Mouse (Mus musculus): Measurements from ENCODE around the gene Ptbp1. TPM values are rescaled to one million over a fixed set of nuclear protein-coding genes. Genes with fewer than 3 reads are reported as not detected.

The Ptbp1 gene
- polyA plus RNA-seq, 1 experiment from 2014 or later = 366 TPM

DNA sequence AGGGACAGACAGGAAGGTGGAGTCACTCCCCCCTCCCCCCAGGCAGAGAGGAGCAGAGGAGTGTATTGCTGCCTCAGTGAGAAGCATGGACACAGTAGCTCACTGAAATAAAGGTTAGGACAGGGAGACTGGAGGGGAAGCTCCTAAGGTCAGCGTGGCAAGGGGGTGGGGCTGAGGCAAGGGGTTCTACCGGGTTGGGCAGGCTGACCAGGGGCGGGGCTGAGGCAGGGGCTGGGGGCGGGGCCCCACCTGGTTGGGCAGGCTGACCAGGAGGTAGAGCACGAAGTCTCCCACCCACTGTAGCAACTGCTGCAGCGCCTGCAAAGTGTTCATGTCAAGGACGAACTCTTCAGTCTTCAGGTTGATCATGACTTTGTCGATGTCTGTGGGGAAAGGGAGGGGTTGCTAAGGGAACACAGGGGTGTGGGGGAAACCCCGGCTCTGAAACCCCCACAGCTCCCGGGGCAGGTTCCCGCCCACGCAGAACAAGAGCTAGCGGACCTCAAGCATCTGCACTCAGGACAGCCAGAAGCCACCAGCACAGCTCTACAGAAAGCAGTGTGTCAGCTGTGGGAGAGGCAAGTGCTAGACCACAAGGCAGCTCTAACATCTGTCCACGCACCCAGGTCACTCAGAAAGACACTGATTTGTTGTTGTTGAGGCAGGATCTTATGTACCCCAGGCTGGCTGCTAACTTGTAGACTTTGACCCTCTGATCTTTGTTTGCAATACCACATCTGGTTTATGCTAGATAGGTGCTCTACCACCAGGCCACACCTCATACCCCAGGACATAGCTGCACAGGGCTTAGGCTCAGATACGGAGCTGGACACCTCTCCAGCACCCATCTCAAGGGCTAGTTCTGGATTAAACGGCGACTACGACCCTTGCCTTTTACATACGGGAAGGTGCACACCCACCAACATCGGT, 43.4 kb downstream of the Ptbp1 start:
- no peak for DNase-seq
- H3K9ac ChIP-seq = no peak overlapping the region
- no peaks in the 10 kb centered on the region for H3K27me3 ChIP-seq (ENCODE audit: insufficient read depth, low read length)
- H3K27ac ChIP-seq (ENCODE audit: low read depth) = no peak overlapping the region
- 54% methylated on average over 20 of the region's 20 CpGs for WGBS
- H3K36me3 ChIP-seq (ENCODE audit: insufficient read depth) = peaks cover 62% of the 10 kb centered on the region
- H3K4me2 ChIP-seq = no peak overlapping the region
- H3K9me3 ChIP-seq (ENCODE audit: low read depth, low read length) = no peaks in the 10 kb centered on the region
- no peaks in the 10 kb centered on the region for H3K4me1 ChIP-seq (ENCODE audit: insufficient read depth)
- no peak overlapping the region for H3K4me3 ChIP-seq (ENCODE audit: low read depth, low read length)
- no peak for TF ChIP-seq CTCF (IDR thresholded peaks at IDR 0.05; ENCODE audit: low read depth)
- ATAC-seq (ENCODE audit: insufficient read depth) = no peak

DNA sequence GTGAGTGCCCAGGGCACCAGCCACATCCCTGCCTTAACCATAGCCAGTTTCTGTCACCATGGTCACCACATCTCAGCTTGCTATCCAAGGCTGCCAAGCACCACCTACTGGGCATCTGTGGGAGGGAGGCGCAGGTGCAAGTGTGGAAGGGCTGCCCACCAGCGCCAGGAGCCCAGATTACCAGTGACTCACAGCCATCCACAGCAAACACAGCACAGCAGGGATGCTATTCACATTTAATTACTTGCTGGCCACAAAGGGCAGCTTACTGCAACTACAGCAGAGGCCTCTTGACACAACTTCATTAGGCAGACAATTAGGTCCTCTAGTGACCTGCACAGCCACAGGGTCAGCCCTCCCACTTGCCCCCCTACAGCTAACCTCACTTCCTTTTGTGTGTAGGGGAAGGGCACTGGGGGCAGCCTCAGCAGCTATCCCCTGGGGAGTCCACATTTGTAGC, 46.8 kb downstream of the Ptbp1 start:
- 63% methylated on average over 2 of the region's 2 CpGs for WGBS
- no peak overlapping the region for H3K4me3 ChIP-seq (ENCODE audit: low read depth, low read length)
- no peaks in the 10 kb centered on the region for H3K4me1 ChIP-seq (ENCODE audit: insufficient read depth)
- H3K27ac ChIP-seq (ENCODE audit: low read depth) = no peak overlapping the region
- ATAC-seq (ENCODE audit: insufficient read depth) = no peak
- H3K4me2 ChIP-seq = no peak overlapping the region
- no peaks in the 10 kb centered on the region for H3K27me3 ChIP-seq (ENCODE audit: insufficient read depth, low read length)
- no peak overlapping the region for H3K9ac ChIP-seq
- H3K36me3 ChIP-seq (ENCODE audit: insufficient read depth) = peaks cover 76% of the 10 kb centered on the region
- peak; percentile 37 for TF ChIP-seq CTCF (IDR thresholded peaks at IDR 0.05; ENCODE audit: low read depth)
- DNase-seq = no peak
- H3K9me3 ChIP-seq (ENCODE audit: low read depth, low read length) = no peaks in the 10 kb centered on the region

DNA sequence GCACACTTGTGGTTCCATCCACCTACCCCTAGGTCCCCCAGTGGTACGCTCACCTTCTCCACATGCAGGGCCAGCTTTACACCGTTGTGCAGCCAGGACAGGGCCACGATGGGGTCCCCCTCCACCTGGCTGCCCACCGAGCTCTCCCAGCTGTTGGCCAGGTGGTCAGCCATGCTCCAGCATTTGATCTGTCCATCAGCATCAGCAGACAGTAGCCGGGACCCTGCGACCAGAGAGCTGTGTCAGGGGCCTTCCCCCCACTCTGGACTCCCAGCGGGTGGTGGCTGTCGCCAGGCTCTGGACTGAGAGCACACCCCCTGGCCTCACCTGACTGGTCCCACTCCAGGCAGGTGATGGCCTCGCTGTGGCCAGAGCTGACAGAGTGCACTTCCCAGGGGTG, 52.5 kb downstream of the Ptbp1 start:
- Histone ChIP-seq H3K4me3 (ENCODE audit: low read depth, low read length) (no peak overlapping the region), H3K27me3 (ENCODE audit: insufficient read depth, low read length) (no peaks in the 10 kb centered on the region), H3K36me3 (ENCODE audit: insufficient read depth) (peaks cover 61% of the 10 kb centered on the region), H3K9me3 (ENCODE audit: low read depth, low read length) (no peaks in the 10 kb centered on the region), H3K27ac (ENCODE audit: low read depth) (no peak overlapping the region), H3K4me2 (no peak overlapping the region), H3K4me1 (ENCODE audit: insufficient read depth) (no peaks in the 10 kb centered on the region), H3K9ac (no peak overlapping the region; the same call in 1 of the 2 replicates)
- WGBS = 84% methylated on average over 9 of the region's 9 CpGs
- no peak for TF ChIP-seq CTCF (IDR thresholded peaks at IDR 0.05; ENCODE audit: low read depth)
- ATAC-seq (ENCODE audit: insufficient read depth) = no peak
- DNase-seq = no peak

DNA sequence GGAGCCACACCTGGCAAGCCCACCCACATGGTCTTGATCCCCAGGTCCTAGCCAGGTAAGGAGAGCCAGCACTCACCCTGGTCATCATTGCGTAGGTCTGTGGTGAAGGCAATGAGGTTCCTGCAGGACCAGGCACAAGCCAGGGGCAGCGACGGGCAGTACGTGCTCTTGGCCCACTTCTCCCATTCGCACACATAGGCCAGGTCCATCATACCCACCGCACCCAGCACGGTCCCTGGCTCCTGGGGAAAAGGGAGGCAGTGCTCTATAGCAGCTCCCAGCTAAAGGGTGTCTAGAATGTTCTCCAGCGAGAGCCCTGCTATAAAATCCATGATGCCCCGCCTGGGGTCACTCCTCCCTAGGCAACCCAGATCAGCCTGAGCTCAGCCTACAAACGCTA, 53.2 kb downstream of the Ptbp1 start:
- DNase-seq = no peak
- H3K9ac ChIP-seq = no peak overlapping the region; the same call in 1 of the 2 replicates
- no peaks in the 10 kb centered on the region for H3K27me3 ChIP-seq (ENCODE audit: insufficient read depth, low read length)
- no peak for TF ChIP-seq CTCF (IDR thresholded peaks at IDR 0.05; ENCODE audit: low read depth)
- peak overlapping the region; percentile 57 for H3K4me2 ChIP-seq
- H3K9me3 ChIP-seq (ENCODE audit: low read depth, low read length) = no peaks in the 10 kb centered on the region
- no peak overlapping the region for H3K4me3 ChIP-seq (ENCODE audit: low read depth, low read length)
- WGBS = 89% methylated on average over 10 of the region's 10 CpGs
- ATAC-seq (ENCODE audit: insufficient read depth) = no peak
- peaks cover 64% of the 10 kb centered on the region for H3K36me3 ChIP-seq (ENCODE audit: insufficient read depth)
- H3K4me1 ChIP-seq (ENCODE audit: insufficient read depth) = no peaks in the 10 kb centered on the region
- H3K27ac ChIP-seq (ENCODE audit: low read depth) = no peak overlapping the region

DNA sequence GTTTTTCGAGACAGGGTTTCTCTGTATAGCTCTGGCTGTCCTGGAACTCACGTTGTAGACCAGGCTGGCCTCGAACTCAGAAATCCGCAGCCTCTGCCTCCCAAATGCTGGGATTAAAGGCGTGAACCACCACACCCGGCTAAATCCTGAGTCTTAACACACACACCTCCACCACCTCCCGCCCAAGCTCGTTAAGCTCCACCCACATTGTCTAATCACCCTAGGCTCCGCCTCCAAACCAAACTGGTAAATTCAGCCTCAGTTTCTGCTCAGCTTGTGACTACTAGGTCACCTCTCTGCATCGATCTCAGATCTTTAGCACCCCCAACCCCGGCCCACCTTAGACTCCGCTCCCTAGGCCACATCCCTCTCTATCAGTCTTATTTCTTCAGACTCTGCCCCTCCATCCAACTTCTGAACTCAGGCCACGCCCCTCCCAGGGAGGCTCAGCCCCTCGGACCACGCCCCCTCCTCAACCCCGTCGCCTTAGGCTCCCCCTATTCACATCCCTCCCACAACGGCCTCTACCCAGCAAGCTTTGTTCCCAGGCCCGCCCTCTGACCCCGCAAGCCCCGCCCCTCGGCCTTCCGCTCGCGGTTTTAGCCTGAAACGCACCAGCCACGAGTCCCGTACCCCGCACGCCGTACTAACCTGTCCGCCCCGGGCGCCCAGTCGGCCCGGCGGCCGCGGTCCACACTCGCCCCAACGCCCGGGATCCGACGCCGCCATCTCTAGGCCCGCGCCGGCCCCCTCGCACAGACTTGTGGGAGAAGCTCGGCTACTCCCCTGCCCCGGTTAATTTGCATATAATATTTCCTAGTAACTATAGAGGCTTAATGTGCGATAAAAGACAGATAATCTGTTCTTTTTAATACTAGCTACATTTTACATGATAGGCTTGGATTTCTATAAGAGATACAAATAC, 54.2 kb downstream of the Ptbp1 start, which contains the start of gene Med16:
Med16 (minus strand) TSS at position 757 of the 925 bp plus-strand sequence.
- no peaks in the 10 kb centered on the region for H3K4me1 ChIP-seq (ENCODE audit: insufficient read depth)
- H3K27ac ChIP-seq (ENCODE audit: low read depth) = peak within 1 kb of the TSS; percentile 98
- no peak for TF ChIP-seq CTCF (IDR thresholded peaks at IDR 0.05; ENCODE audit: low read depth)
- H3K9me3 ChIP-seq (ENCODE audit: low read depth, low read length) = no peaks in the 10 kb centered on the region
- WGBS = 1% methylated on average over 52 of the region's 52 CpGs
- ATAC-seq (ENCODE audit: insufficient read depth) (peak; percentile 93), DNase-seq (peak; percentile 97)
- peak within 1 kb of the TSS; percentile 66 for H3K4me3 ChIP-seq (ENCODE audit: low read depth, low read length)
- H3K9ac ChIP-seq = peak within 1 kb of the TSS; percentile 91
- no peaks in the 10 kb centered on the region for H3K27me3 ChIP-seq (ENCODE audit: insufficient read depth, low read length)
- peak within 1 kb of the TSS; percentile 57 for H3K4me2 ChIP-seq
- H3K36me3 ChIP-seq (ENCODE audit: insufficient read depth) = peaks cover 57% of the 10 kb centered on the region

DNA sequence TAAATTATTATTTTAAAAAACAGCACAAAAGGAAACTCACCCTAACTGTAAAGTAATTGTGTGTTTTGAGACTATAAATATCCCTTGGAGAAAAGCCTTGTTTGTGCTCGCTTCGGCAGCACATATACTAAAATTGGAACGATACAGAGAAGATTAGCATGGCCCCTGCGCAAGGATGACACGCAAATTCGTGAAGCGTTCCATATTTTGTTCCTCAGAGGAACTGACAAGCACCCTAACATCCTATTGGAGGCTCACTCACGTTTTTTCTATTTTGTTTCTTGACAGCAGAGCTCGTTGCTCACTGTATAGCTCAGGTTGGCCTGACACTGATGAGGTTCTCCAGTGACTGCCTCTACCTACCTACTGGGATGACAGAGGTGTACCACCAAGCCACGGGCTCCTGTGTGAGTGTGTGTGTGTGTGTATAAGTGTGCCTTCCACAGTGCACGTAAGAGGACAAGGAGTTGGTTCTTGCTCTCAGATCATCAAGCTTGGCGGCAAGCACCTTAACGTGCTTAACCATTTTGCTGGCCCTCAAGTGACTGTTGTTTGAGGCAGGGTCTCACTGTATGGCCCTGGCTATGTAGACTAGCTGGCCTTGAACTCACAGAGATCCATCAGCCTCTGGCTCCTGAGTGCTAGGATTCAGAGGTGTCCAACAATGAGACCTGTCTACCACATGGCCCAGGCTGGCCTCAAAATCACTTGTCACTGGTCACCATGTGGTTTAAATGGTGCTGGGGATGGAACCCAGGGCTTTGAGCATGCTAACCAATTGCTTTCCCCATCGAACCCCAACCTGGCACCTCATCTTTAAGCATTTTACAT, 55.1 kb downstream of the Ptbp1 start:
- no peaks in the 10 kb centered on the region for H3K9me3 ChIP-seq (ENCODE audit: low read depth, low read length)
- H3K4me1 ChIP-seq (ENCODE audit: insufficient read depth) = no peaks in the 10 kb centered on the region
- ATAC-seq (ENCODE audit: insufficient read depth) = peak; percentile 73
- no peaks in the 10 kb centered on the region for H3K27me3 ChIP-seq (ENCODE audit: insufficient read depth, low read length)
- no peak for DNase-seq
- peaks cover 50% of the 10 kb centered on the region for H3K36me3 ChIP-seq (ENCODE audit: insufficient read depth)
- WGBS = 22% methylated on average over 14 of the region's 14 CpGs
- H3K4me2 ChIP-seq = peak overlapping the region; percentile 41
- no peak for TF ChIP-seq CTCF (IDR thresholded peaks at IDR 0.05; ENCODE audit: low read depth)
- peak overlapping the region; percentile 91 for H3K9ac ChIP-seq
- H3K27ac ChIP-seq (ENCODE audit: low read depth) = peak overlapping the region; percentile 98
- H3K4me3 ChIP-seq (ENCODE audit: low read depth, low read length) = peak overlapping the region; percentile 66
